Mouse (Mus musculus) bone marrow macrophage, adult 2 months (primary cell): ENCODE results near the gene Olfr312. TPM values are rescaled to one million over a fixed set of nuclear protein-coding genes. Genes with fewer than 3 reads are reported as not detected.
"Not testable (repeated sequence)": the region's sequence is repeated elsewhere in the genome, so short reads cannot be mapped to it uniquely, and the experiment has no call there.

Experiments
- H3K27ac ChIP-seq: 2 replicates; pipeline ENCODE4 v1.5.1; 2012; ENCODE audit warnings: low read depth, low read length; ENCODE audit not compliant: insufficient read depth
- H3K4me1 ChIP-seq: 2 replicates; pipeline ENCODE4 v1.6.1; 2012; ENCODE audit warnings: low read length; ENCODE audit not compliant: control insufficient read depth, insufficient read depth
- H3K4me3 ChIP-seq: 2 replicates; pipeline ENCODE4 v1.5.1; 2012; ENCODE audit warnings: mild to moderate bottlenecking, low read length, moderate library complexity; ENCODE audit not compliant: insufficient read depth
- CTCF ChIP-seq: IDR thresholded peaks from 2 replicates; pipeline ENCODE4 v1.5.1; 2012; ENCODE audit warnings: low read depth, mild to moderate bottlenecking, low read length, moderate library complexity
- POLR2A ChIP-seq: IDR thresholded peaks from 2 replicates; pipeline ENCODE4 v1.6.1; 2012; ENCODE audit warnings: mild to moderate bottlenecking, low read depth, low read length, borderline replicate concordance
- polyA plus RNA-seq: library from polyadenylated mRNA; stranded (reverse); fragments of >200 nt; gene quantifications from 2 replicates; pipeline ENCODE4 v1.2.4, GENCODE M21; 2012; ENCODE audit not compliant: missing spikeins, insufficient read depth, insufficient read length

The Olfr312 gene
- polyA plus RNA-seq, result not detected in 2 replicates

DNA sequence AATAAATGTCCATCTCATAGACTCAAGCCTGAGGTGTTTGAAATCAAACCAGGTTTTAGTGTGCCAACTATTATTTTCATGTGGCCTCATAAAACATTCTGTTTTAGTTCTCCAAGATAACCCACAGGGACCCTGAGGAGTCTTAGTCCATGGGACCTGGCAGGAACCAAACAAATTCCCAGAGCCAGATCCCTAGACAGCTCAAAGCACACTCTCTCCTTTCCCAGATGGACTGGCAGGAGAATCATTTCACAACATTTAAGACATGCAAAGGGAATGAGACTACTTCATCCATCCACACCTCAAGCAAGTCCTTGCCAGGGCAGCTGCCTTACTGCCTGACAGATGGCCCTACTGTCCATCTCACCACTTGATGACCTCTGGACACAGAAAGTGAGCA, at the start of gene Olfr312:
Olfr312 (plus strand) TSS at position 301 of the 400 bp plus-strand sequence.
- H3K4me1 ChIP-seq, H3K4me3 ChIP-seq, H3K27ac ChIP-seq: not testable (repeated sequence)

DNA sequence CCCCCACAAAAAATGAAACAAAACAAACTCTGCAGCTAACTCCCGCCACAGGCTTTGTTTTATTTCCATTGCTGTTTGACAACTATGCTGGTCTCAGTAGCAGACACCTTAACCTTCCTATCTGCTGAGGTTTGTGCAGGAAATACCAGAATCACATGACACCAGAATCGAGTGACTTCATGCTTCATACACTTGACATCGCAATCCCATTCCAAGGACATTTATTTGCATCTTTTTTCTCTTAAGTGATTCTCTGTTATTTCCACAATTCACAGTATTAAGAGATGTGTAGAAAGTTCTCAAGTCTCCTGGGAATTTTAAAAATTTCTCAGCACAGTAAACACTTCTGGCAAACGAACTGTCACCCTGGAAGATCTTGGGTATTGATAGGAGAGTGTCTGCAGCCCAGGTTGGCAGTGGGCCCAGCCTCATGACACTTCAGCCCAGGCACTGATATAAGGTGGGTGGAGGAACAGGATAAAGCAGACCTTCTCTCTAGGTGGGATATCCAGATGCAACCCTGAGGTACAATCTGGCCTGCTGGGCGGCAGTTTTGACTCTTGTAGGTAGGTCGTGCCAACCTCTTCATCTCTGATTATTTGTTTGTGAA, 46.5 kb upstream of the Olfr312 start, which contains the start of gene Olfr314:
Olfr314 (plus strand) TSS at position 473 of the 610 bp plus-strand sequence.
- no peak for TF ChIP-seq CTCF
- TF ChIP-seq POLR2A, result no peak
- Histone ChIP-seq H3K4me1 (no peaks in the 10 kb centered on the region), H3K4me3 (no peak within 1 kb of the TSS), H3K27ac (no peak within 1 kb of the TSS)

DNA sequence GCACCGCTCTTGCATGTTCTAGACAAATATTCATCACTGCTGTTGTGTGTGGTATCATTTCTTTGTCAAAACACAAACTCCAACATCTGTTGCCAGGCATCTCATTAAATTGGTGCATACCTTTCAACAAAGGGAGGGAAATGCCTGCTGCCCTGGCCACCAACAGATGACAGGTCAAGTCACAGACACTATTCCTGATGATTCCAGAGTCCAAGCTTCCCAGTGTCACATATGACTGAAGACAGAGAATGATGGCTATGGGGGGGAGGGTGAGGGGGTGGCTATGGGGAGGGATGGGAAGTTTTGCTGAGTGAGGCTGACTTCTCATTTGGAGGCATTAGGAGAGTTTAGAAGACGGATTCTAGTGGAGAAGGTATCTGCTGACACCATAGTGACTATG, 44.9 kb upstream of the Olfr312 start:
- H3K4me1 ChIP-seq, result no peaks in the 10 kb centered on the region
- H3K4me3 ChIP-seq, result no peak overlapping the region
- H3K27ac ChIP-seq, result no peak overlapping the region
- TF ChIP-seq POLR2A, result no peak
- no peak for TF ChIP-seq CTCF

- Histone ChIP-seq H3K4me1 (peaks cover 4% of the 10 kb centered on the region; the same call in 1 of the 2 replicates), H3K27ac (no peak overlapping the region), H3K4me3 (no peak overlapping the region)
- TF ChIP-seq POLR2A, result no peak
Observed at GRCm38 (mm10) chr11:58787651-58788050, 41.4 kb upstream of the Olfr312 start.

GRCm38 (mm10) chr11:58788346-58788745, 40.7 kb upstream of the Olfr312 start:
- TF ChIP-seq POLR2A, result no peak
- H3K4me1 ChIP-seq, result peaks cover 4% of the 10 kb centered on the region; the same call in 1 of the 2 replicates
- no peak overlapping the region for H3K4me3 ChIP-seq
- H3K27ac ChIP-seq, result no peak overlapping the region

DNA sequence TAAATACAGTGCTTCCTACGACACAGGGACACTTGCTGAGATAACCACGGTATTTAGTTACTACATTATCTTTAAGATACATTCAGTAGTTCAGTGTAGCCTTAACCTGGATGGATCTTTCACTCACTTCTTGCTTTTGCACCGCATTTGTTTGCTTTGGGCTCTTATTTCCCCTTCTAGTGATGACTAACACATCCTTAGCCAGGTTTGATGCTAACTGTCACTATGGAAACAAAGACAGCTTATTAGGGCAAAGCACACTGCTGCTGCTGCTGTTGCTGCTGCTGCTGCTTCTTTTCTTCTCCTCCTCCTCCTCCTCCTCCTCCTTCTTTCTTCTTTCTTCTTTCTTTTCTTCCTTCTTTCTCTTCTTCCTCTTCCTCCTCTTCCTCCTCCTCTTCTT, 39.5 kb upstream of the Olfr312 start:
- no peak overlapping the region for H3K4me3 ChIP-seq
- H3K4me1 ChIP-seq, result peaks cover 4% of the 10 kb centered on the region; the same call in 1 of the 2 replicates
- TF ChIP-seq CTCF, result no peak
- no peak for TF ChIP-seq POLR2A
- no peak overlapping the region for H3K27ac ChIP-seq

DNA sequence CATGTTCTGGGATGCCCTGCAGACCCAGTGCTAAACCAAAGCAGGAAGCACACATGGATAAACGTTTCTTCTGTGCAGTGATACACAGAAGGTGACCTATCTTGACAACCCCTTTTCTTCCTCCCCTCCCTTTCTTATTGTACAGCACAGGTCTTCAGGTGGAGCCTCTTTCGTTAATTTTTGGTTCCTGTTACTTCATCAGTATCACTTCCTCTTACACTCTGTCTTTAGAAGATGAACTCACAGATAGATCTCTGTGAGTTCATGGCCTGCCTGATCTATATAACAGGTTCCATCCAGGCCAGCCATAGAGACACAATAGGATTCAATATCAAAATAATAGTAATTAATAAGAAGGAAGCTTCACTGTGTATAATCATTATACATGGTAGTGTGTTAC, 39.0 kb upstream of the Olfr312 start:
- Histone ChIP-seq H3K27ac (no peak overlapping the region), H3K4me3 (no peak overlapping the region), H3K4me1 (peaks cover 4% of the 10 kb centered on the region; the same call in 1 of the 2 replicates)
- TF ChIP-seq CTCF (no peak), POLR2A (no peak)

GRCm38 (mm10) chr11:58790646-58791045, 38.4 kb upstream of the Olfr312 start:
- TF ChIP-seq CTCF (no peak), POLR2A (no peak)
- Histone ChIP-seq H3K4me1 (peaks cover 4% of the 10 kb centered on the region; the same call in 1 of the 2 replicates), H3K4me3 (no peak overlapping the region), H3K27ac (no peak overlapping the region)

GRCm38 (mm10) chr11:58795856-58796255, 33.2 kb upstream of the Olfr312 start:
- Histone ChIP-seq H3K4me1 (peaks cover under 1% of the 10 kb centered on the region; the same call in 1 of the 2 replicates), H3K4me3 (no peak overlapping the region), H3K27ac (no peak overlapping the region)
- TF ChIP-seq CTCF, result no peak

DNA sequence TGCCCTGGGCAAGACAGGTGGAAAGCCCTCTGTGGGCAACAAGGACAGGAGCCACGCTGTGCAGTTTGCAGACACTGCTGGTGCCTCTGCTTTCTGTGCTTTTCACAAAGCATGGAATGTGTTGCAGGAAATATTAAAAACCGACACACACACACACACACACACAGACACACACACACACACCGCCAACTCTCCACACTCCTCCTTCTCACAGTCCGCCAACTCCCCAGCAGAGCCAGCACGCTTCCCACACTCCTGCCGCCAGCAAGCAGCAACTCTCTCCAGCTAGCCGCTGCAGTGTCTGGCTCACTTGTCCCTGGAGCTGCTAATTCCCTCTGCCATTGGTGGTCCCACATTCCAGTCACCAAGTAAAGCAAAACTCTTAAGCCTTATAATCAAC, 32.2 kb upstream of the Olfr312 start:
- no peak overlapping the region for H3K4me3 ChIP-seq
- H3K4me1 ChIP-seq, result no peaks in the 10 kb centered on the region
- TF ChIP-seq POLR2A (no peak), CTCF (no peak)
- H3K27ac ChIP-seq, result no peak overlapping the region

GRCm38 (mm10) chr11:58799747-58800146, 29.3 kb upstream of the Olfr312 start:
- no peaks in the 10 kb centered on the region for H3K4me1 ChIP-seq
- H3K27ac ChIP-seq, result no peak overlapping the region
- no peak for TF ChIP-seq POLR2A
- TF ChIP-seq CTCF, result no peak
- H3K4me3 ChIP-seq, result no peak overlapping the region
